Mouse (Mus musculus) limb, embryonic 11.5 days (tissue): ENCODE measurements around the gene Calcr. TPM values are rescaled to one million over a fixed set of nuclear protein-coding genes. Genes with fewer than 3 reads are reported as not detected.
"Not testable (repeated sequence)": the region's sequence is repeated elsewhere in the genome, so short reads cannot be mapped to it uniquely, and the experiment has no call there.

Experiments used
- ATAC-seq: fragments of 200-750 bp; cut with Nextera tagmentation; 2 replicates; pipeline ENCODE4 v1.8.0; 2017; ENCODE audit warnings: low read depth; ENCODE audit not compliant: insufficient number of reproducible peaks, low FRiP score, low TSS enrichment
- DNase-seq: peaks from one replicate; pipeline ENCODE4 v3.0.0-alpha.2; 2015; ENCODE audit warnings: low spot score
- H3K27ac ChIP-seq: fragments of 300-500 bp; sonication (generic); replicated peaks from 2 replicates; pipeline ENCODE4 v1.5.1; 2014; ENCODE audit warnings: low read depth, mild to moderate bottlenecking, low read length
- H3K27me3 ChIP-seq: fragments of 300-500 bp; sonication (generic); 2 replicates; pipeline ENCODE4 v1.6.1; 2014; ENCODE audit warnings: mild to moderate bottlenecking, low read length, mixed read lengths; ENCODE audit not compliant: control insufficient read depth, insufficient read depth
- H3K36me3 ChIP-seq: fragments of 300-500 bp; sonication (generic); 2 replicates; pipeline ENCODE4 v1.6.1; 2014; ENCODE audit warnings: mild to moderate bottlenecking, low read length, moderate library complexity, mixed read lengths; ENCODE audit not compliant: control insufficient read depth, insufficient read depth
- H3K4me1 ChIP-seq: fragments of 300-500 bp; sonication (generic); 2 replicates; pipeline ENCODE4 v1.6.1; 2014; ENCODE audit warnings: low read length, mixed read lengths; ENCODE audit not compliant: control insufficient read depth, insufficient read depth
- H3K4me2 ChIP-seq: fragments of 300-500 bp; sonication (generic); 2 replicates; pipeline ENCODE4 v1.6.1; 2014; ENCODE audit warnings: low read depth, mild to moderate bottlenecking, moderate library complexity; ENCODE audit not compliant: severe bottlenecking
- H3K4me3 ChIP-seq: fragments of 300-500 bp; sonication (generic); 2 replicates; pipeline ENCODE4 v1.5.1; 2014; ENCODE audit warnings: low read depth, low read length
- H3K9ac ChIP-seq: fragments of 300-500 bp; sonication (generic); 2 replicates; pipeline ENCODE4 v1.6.1; 2014; ENCODE audit warnings: mild to moderate bottlenecking, low read length
- H3K9me3 ChIP-seq: fragments of 300-500 bp; sonication (generic); 2 replicates; pipeline ENCODE4 v1.6.1; 2016; ENCODE audit warnings: low read length; ENCODE audit not compliant: control insufficient read depth
- WGBS: fragments of 180-500 bp; shearing (Covaris S2); extraction: QIAGEN DNeasy Blood & Tissue Kit; methylation state at CpG from one replicate; pipeline ENCODE4 v1.1.7; 2014; 5-methylcytosine and 5-hydroxymethylcytosine counted together
- polyA plus RNA-seq: library from polyadenylated mRNA; unstranded; fragments of >200 nt; fragmentation: Nextera tagmentation; extraction: Ambion mirVana; gene quantifications from 2 replicates; pipeline ENCODE4 v1.2.1, GENCODE M21; 2014

The Calcr gene
- polyA plus RNA-seq, 1 experiment from 2014 or later: 0.16 TPM

DNA sequence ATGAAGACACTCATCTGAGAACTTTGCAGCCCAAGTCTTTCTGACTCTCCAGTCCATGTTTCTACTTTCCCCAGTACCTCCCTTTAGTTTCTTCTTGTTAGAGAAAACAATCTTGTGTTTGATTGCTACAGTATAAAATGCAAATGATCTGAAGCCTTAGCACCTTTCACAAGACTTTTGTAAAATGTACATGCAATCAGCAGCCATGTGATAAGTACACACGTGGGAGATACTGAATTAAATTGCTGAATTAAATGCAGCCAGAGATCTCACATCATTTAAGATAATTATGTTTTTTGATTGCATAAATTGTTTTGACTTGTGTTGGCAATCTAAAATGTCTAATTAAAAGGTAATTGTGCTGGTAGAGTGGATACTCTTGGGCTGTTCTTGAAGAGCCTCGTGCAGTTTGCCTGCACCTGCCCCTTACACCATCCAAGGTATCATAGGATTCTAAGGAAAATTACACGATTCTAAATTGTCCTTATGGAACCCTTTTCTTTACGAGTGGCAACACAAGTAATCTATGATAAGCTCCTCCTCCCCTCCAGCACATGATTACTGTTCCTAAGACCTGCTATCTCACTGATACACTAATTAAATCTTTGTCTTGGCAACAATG lies 34.2 kb downstream of the Calcr start:
- Histone ChIP-seq H3K4me2 (no peak overlapping the region), H3K27me3 (no peaks in the 10 kb centered on the region), H3K4me1 (no peaks in the 10 kb centered on the region), H3K27ac (no peak overlapping the region), H3K36me3 (no peaks in the 10 kb centered on the region), H3K9ac (no peak overlapping the region), H3K9me3 (no peaks in the 10 kb centered on the region), H3K4me3 (no peak overlapping the region)
- DNase-seq (no peak), ATAC-seq (no peak)
- WGBS: 77% methylated on average over 4 of the region's 4 CpGs

GRCm38 (mm10) chr6:3688087-3688642 lies 76.3 kb downstream of the Calcr start:
- Histone ChIP-seq H3K9me3 (no peaks in the 10 kb centered on the region), H3K27ac (no peak overlapping the region), H3K4me3 (no peak overlapping the region), H3K27me3 (no peaks in the 10 kb centered on the region), H3K4me2 (no peak overlapping the region), H3K36me3 (no peaks in the 10 kb centered on the region), H3K9ac (no peak overlapping the region), H3K4me1 (no peaks in the 10 kb centered on the region)
- WGBS: 73% methylated on average over 7 of the region's 7 CpGs
- no peak for DNase-seq
- ATAC-seq: no peak

DNA sequence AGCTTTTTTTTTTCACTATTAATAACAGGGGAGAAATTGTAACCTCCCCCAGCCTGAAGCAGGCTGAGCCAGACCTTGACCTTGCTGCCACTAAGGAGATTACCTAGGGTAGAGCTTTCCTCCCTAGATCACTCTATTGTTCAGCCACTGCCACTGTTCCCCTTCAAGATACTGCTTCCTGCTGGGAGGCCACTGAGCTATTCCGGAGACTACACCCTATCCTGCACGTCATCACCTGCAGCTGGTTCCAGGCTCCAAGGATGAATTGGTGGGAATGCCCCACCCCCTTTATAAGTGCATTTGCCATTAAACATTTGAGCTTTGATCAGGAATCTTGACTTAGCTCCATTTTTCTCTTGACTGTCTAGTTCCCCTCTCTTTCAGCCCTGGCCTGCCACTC lies 86.2 kb downstream of the Calcr start:
- not testable (repeated sequence) for H3K4me2 ChIP-seq, H3K36me3 ChIP-seq, H3K9me3 ChIP-seq, H3K27ac ChIP-seq, H3K9ac ChIP-seq, H3K4me1 ChIP-seq, H3K4me3 ChIP-seq, ATAC-seq, DNase-seq, H3K27me3 ChIP-seq
- WGBS: 66% methylated on average over 2 of the region's 2 CpGs

DNA sequence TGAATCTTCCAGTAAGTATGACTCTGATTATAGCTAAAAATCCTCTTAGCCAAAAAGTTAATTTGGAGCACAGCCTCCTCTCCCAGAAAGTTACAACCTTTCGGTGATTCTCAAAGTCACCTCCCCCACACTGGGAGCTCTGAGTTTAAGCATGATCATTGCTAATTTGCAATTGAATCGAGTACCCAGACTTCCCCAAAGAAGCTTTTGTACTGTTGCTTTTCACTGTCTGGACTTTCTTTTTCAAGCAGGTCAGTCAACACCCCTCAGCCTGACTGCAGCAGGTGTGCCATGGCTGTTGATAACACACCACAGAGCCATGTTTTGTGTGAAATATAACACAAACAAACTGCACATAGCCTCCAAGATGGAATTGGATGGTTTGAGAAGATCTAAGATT lies 86.7 kb downstream of the Calcr start:
- Histone ChIP-seq H3K4me1 (no peaks in the 10 kb centered on the region), H3K36me3 (no peaks in the 10 kb centered on the region), H3K9ac (no peak overlapping the region), H3K4me2 (no peak overlapping the region), H3K4me3 (no peak overlapping the region), H3K27me3 (no peaks in the 10 kb centered on the region), H3K27ac (no peak overlapping the region), H3K9me3 (no peaks in the 10 kb centered on the region)
- DNase-seq (no peak), ATAC-seq (no peak)
- 84% methylated on average over 2 of the region's 2 CpGs for WGBS

DNA sequence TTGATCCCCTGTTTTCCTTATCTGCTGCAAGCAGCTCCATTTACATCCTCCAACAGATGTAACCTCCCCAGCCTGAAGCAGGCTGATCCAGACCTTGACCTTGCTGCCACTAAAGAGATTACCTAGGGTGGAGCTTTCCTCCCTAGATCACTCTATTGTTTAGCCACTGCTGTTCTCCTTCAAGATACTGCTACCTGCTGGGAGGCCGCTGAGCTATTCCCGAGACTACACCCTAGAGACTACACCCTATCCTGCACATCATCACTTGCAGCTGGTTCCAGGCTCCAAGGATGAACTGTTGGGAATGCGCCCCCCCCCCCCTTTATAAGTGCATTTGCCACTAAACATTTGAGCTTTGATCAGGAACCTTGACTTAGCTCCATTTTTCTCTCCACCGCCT lies 92.6 kb downstream of the Calcr start:
- ATAC-seq, DNase-seq, H3K27me3 ChIP-seq, H3K9ac ChIP-seq, H3K9me3 ChIP-seq, H3K4me1 ChIP-seq, H3K4me2 ChIP-seq, H3K27ac ChIP-seq, H3K4me3 ChIP-seq, H3K36me3 ChIP-seq: not testable (repeated sequence)
- 86% methylated on average over 4 of the region's 4 CpGs for WGBS

DNA sequence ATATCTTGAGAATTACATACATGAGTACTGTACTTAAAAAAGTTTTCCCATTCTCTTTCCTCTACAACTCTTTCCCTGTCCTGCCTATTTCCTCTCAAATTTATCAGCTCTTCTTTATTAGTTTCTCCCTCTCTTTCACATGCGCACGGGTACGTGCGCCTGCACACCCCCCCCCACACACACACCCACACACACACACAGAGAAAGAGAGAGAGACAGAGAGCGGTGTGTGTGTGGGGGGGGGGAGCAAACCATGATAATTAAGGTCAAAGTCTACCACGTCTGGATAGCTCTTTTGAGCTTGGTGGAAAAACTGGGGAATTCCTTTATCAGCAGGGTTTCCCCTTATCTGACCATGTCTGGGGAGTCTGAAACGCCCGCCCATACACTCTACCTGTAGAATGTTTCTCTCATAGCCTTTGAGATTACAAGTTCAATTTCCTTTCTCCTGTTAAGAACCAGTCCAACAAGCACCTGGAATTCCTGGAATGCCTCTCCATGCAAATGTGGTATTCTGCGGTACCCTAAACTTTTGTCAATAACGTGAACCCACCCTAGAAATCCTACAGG lies 100.3 kb downstream of the Calcr start:
- no peak overlapping the region for H3K4me2 ChIP-seq
- no peaks in the 10 kb centered on the region for H3K4me1 ChIP-seq
- DNase-seq (no peak), ATAC-seq (no peak)
- 83% methylated on average over 10 of the region's 10 CpGs for WGBS
- no peak overlapping the region for H3K4me3 ChIP-seq
- H3K27ac ChIP-seq: no peak overlapping the region
- H3K9ac ChIP-seq: no peak overlapping the region
- no peaks in the 10 kb centered on the region for H3K9me3 ChIP-seq
- H3K27me3 ChIP-seq: no peaks in the 10 kb centered on the region
- H3K36me3 ChIP-seq: no peaks in the 10 kb centered on the region

GRCm38 (mm10) chr6:3658405-3658804 lies 106.1 kb downstream of the Calcr start:
- no peaks in the 10 kb centered on the region for H3K27me3 ChIP-seq
- no peaks in the 10 kb centered on the region for H3K9me3 ChIP-seq
- H3K36me3 ChIP-seq: no peaks in the 10 kb centered on the region
- H3K4me1 ChIP-seq: no peaks in the 10 kb centered on the region
- no peak overlapping the region for H3K9ac ChIP-seq
- no peak overlapping the region for H3K4me3 ChIP-seq
- WGBS: 94% methylated on average over 4 of the region's 4 CpGs
- no peak overlapping the region for H3K4me2 ChIP-seq
- DNase-seq (no peak), ATAC-seq (no peak)
- no peak overlapping the region for H3K27ac ChIP-seq
